Mouse (Mus musculus): Measurements from ENCODE around the gene App. TPM values are rescaled to one million over a fixed set of nuclear protein-coding genes. Genes with fewer than 3 reads are reported as not detected.

The App gene
- polyA plus RNA-seq, 1 experiment from 2014 or later, result 158 TPM

- Histone ChIP-seq H3K4me3 (ENCODE audit: low read depth, low read length) (no peak overlapping the region), H3K9ac (ENCODE audit: low read length) (no peak overlapping the region), H3K27ac (ENCODE audit: low read depth, low read length) (no peak overlapping the region), H3K4me2 (ENCODE audit: low read length) (no peak overlapping the region), H3K36me3 (ENCODE audit: control insufficient read depth, insufficient read depth, low read length) (0 out of 2 replicates have a peak, but pooled peaks cover 14% of the 10 kb centered on the region), H3K4me1 (ENCODE audit: control insufficient read depth, insufficient read depth, low read length) (0 out of 2 replicates have a peak, but pooled peaks cover 2% of the 10 kb centered on the region), H3K9me3 (replicated peaks; ENCODE audit: control insufficient read depth, low read length) (no peaks in the 10 kb centered on the region), H3K27me3 (replicated peaks; ENCODE audit: control insufficient read depth, insufficient read depth, low read length) (no peaks in the 10 kb centered on the region)
- ATAC-seq (0 out of 2 replicates have a peak, but pooled peaks have one; percentile 18), DNase-seq (ENCODE audit: low spot score) (peak; percentile 52)
- WGBS, result 19% methylated on average over 10 of the region's 10 CpGs
Observed at GRCm38 (mm10) chr16:84989476-84989875, 184.1 kb downstream of the App start.

- ATAC-seq (peak; percentile 47), DNase-seq (ENCODE audit: low spot score) (no peak)
- Histone ChIP-seq H3K9me3 (replicated peaks; ENCODE audit: control insufficient read depth, low read length) (no peaks in the 10 kb centered on the region), H3K36me3 (ENCODE audit: control insufficient read depth, insufficient read depth, low read length) (0 out of 2 replicates have a peak, but pooled peaks cover 3% of the 10 kb centered on the region), H3K4me1 (ENCODE audit: control insufficient read depth, insufficient read depth, low read length) (0 out of 2 replicates have a peak, but pooled peaks cover 2% of the 10 kb centered on the region), H3K27ac (ENCODE audit: low read depth, low read length) (no peak overlapping the region), H3K4me2 (ENCODE audit: low read length) (no peak overlapping the region), H3K4me3 (ENCODE audit: low read depth, low read length) (no peak overlapping the region), H3K27me3 (replicated peaks; ENCODE audit: control insufficient read depth, insufficient read depth, low read length) (no peaks in the 10 kb centered on the region), H3K9ac (ENCODE audit: low read length) (no peak overlapping the region)
- WGBS, result 36% methylated on average over 8 of the region's 8 CpGs
Observed at GRCm38 (mm10) chr16:84987724-84988287, 185.8 kb downstream of the App start.

GRCm38 (mm10) chr16:84986016-84986631, 187.4 kb downstream of the App start:
- no peak overlapping the region for H3K4me2 ChIP-seq (ENCODE audit: low read length)
- H3K27me3 ChIP-seq (replicated peaks; ENCODE audit: control insufficient read depth, insufficient read depth, low read length), result no peaks in the 10 kb centered on the region
- H3K27ac ChIP-seq (ENCODE audit: low read depth, low read length), result no peak overlapping the region
- 0 out of 2 replicates have a peak, but pooled peaks cover 2% of the 10 kb centered on the region for H3K4me1 ChIP-seq (ENCODE audit: control insufficient read depth, insufficient read depth, low read length)
- WGBS, result 74% methylated on average over 11 of the region's 11 CpGs
- no peaks in the 10 kb centered on the region for H3K9me3 ChIP-seq (replicated peaks; ENCODE audit: control insufficient read depth, low read length)
- ATAC-seq, result no peak
- H3K4me3 ChIP-seq (ENCODE audit: low read depth, low read length), result no peak overlapping the region
- DNase-seq (ENCODE audit: low spot score), result no peak
- 0 out of 2 replicates have a peak, but pooled peaks cover 3% of the 10 kb centered on the region for H3K36me3 ChIP-seq (ENCODE audit: control insufficient read depth, insufficient read depth, low read length)
- no peak overlapping the region for H3K9ac ChIP-seq (ENCODE audit: low read length)

- Histone ChIP-seq H3K27me3 (replicated peaks; ENCODE audit: control insufficient read depth, insufficient read depth, low read length) (no peaks in the 10 kb centered on the region), H3K36me3 (ENCODE audit: control insufficient read depth, insufficient read depth, low read length) (0 out of 2 replicates have a peak, but pooled peaks cover 4% of the 10 kb centered on the region), H3K4me2 (ENCODE audit: low read length) (no peak overlapping the region), H3K9me3 (replicated peaks; ENCODE audit: control insufficient read depth, low read length) (no peaks in the 10 kb centered on the region), H3K27ac (ENCODE audit: low read depth, low read length) (no peak overlapping the region), H3K9ac (ENCODE audit: low read length) (no peak overlapping the region), H3K4me1 (ENCODE audit: control insufficient read depth, insufficient read depth, low read length) (0 out of 2 replicates have a peak, but pooled peaks cover 2% of the 10 kb centered on the region), H3K4me3 (ENCODE audit: low read depth, low read length) (no peak overlapping the region)
- ATAC-seq (no peak), DNase-seq (ENCODE audit: low spot score) (no peak)
- WGBS, result 98% methylated on average over 3 of the region's 3 CpGs
Observed at GRCm38 (mm10) chr16:84985340-84985739, 188.2 kb downstream of the App start.

GRCm38 (mm10) chr16:84983428-84983827, 190.1 kb downstream of the App start:
- no peaks in the 10 kb centered on the region for H3K4me1 ChIP-seq (ENCODE audit: control insufficient read depth, insufficient read depth, low read length)
- H3K4me2 ChIP-seq (ENCODE audit: low read length), result no peak overlapping the region
- H3K9ac ChIP-seq (ENCODE audit: low read length), result no peak overlapping the region
- 77% methylated on average over 3 of the region's 3 CpGs for WGBS
- no peaks in the 10 kb centered on the region for H3K9me3 ChIP-seq (replicated peaks; ENCODE audit: control insufficient read depth, low read length)
- no peak overlapping the region for H3K4me3 ChIP-seq (ENCODE audit: low read depth, low read length)
- no peak overlapping the region for H3K27ac ChIP-seq (ENCODE audit: low read depth, low read length)
- no peaks in the 10 kb centered on the region for H3K27me3 ChIP-seq (replicated peaks; ENCODE audit: control insufficient read depth, insufficient read depth, low read length)
- ATAC-seq (no peak), DNase-seq (ENCODE audit: low spot score) (peak; percentile 63)
- H3K36me3 ChIP-seq (ENCODE audit: control insufficient read depth, insufficient read depth, low read length), result 0 out of 2 replicates have a peak, but pooled peaks cover 8% of the 10 kb centered on the region

- H3K9ac ChIP-seq (ENCODE audit: low read length), result no peak overlapping the region
- H3K4me2 ChIP-seq (ENCODE audit: low read length), result no peak overlapping the region
- 87% methylated on average over 3 of the region's 3 CpGs for WGBS
- no peak overlapping the region for H3K27ac ChIP-seq (ENCODE audit: low read depth, low read length)
- H3K4me1 ChIP-seq (ENCODE audit: control insufficient read depth, insufficient read depth, low read length), result no peaks in the 10 kb centered on the region
- H3K36me3 ChIP-seq (ENCODE audit: control insufficient read depth, insufficient read depth, low read length), result peaks cover 15% of the 10 kb centered on the region
- no peak for DNase-seq (ENCODE audit: low spot score)
- no peaks in the 10 kb centered on the region for H3K9me3 ChIP-seq (replicated peaks; ENCODE audit: control insufficient read depth, low read length)
- no peak overlapping the region for H3K4me3 ChIP-seq (ENCODE audit: low read depth, low read length)
- H3K27me3 ChIP-seq (replicated peaks; ENCODE audit: control insufficient read depth, insufficient read depth, low read length), result no peaks in the 10 kb centered on the region
- no peak for ATAC-seq
Observed at GRCm38 (mm10) chr16:84982589-84982988, 191.0 kb downstream of the App start.

- WGBS, result 94% methylated on average over 5 of the region's 5 CpGs
- DNase-seq (ENCODE audit: low spot score), result no peak
Observed at GRCm38 (mm10) chr16:84978589-84978988, 195.0 kb downstream of the App start.

GRCm38 (mm10) chr16:84974176-84974518, 199.4 kb downstream of the App start:
- Histone ChIP-seq H3K4me3 (ENCODE audit: low read depth, low read length) (no peak overlapping the region), H3K9me3 (replicated peaks; ENCODE audit: control insufficient read depth, low read length) (no peaks in the 10 kb centered on the region), H3K4me1 (ENCODE audit: control insufficient read depth, insufficient read depth, low read length) (peaks cover 9% of the 10 kb centered on the region; the same call in 1 of the 2 replicates), H3K27me3 (replicated peaks; ENCODE audit: control insufficient read depth, insufficient read depth, low read length) (no peaks in the 10 kb centered on the region), H3K36me3 (ENCODE audit: control insufficient read depth, insufficient read depth, low read length) (peaks cover 43% of the 10 kb centered on the region), H3K27ac (ENCODE audit: low read depth, low read length) (no peak overlapping the region), H3K4me2 (ENCODE audit: low read length) (no peak overlapping the region), H3K9ac (ENCODE audit: low read length) (no peak overlapping the region)
- DNase-seq (ENCODE audit: low spot score) (no peak), ATAC-seq (no peak)
- WGBS, result 98% methylated on average over 6 of the region's 6 CpGs

More at GRCm38 (mm10) chr16:84978589-84978988, 195.0 kb downstream of the App start:
- H3K9me3 ChIP-seq (replicated peaks; ENCODE audit: control insufficient read depth, low read length), result no peaks in the 10 kb centered on the region
- no peaks in the 10 kb centered on the region for H3K27me3 ChIP-seq (replicated peaks; ENCODE audit: control insufficient read depth, insufficient read depth, low read length)
- no peak overlapping the region for H3K4me3 ChIP-seq (ENCODE audit: low read depth, low read length)
- H3K27ac ChIP-seq (ENCODE audit: low read depth, low read length), result no peak overlapping the region
- H3K4me1 ChIP-seq (ENCODE audit: control insufficient read depth, insufficient read depth, low read length), result no peaks in the 10 kb centered on the region
- ATAC-seq, result no peak
- H3K36me3 ChIP-seq (ENCODE audit: control insufficient read depth, insufficient read depth, low read length), result peaks cover 37% of the 10 kb centered on the region
- no peak overlapping the region for H3K4me2 ChIP-seq (ENCODE audit: low read length)
- no peak overlapping the region for H3K9ac ChIP-seq (ENCODE audit: low read length)
